Mouse (Mus musculus) MEL (cell line): ENCODE measurements around the gene Ptpdc1.

ENCODE experiments used
- BHLHE40 ChIP-seq: IDR thresholded peaks from 2 replicates; pipeline ENCODE4 v1.6.1; 2012; ENCODE audit warnings: low read depth, mild to moderate bottlenecking, inconsistent platforms, low read length, improper control_type of control experiment, borderline replicate concordance
- CHD1 ChIP-seq: IDR thresholded peaks from 2 replicates; pipeline ENCODE4 v1.6.1; 2012; ENCODE audit warnings: low read depth, mild to moderate bottlenecking, inconsistent platforms, low read length, improper control_type of control experiment
- CHD2 ChIP-seq: IDR thresholded peaks from 2 replicates; pipeline ENCODE4 v1.6.1; 2011; ENCODE audit warnings: low read length, improper control_type of control experiment
- CTCF ChIP-seq, 3 experiments: IDR thresholded peaks in 2 of 3; conservative IDR thresholded peaks in 1 of 3; 2 replicates each; pipeline ENCODE4 v1.5.1; 2011 to 2012; ENCODE audit warnings: low read length in 3 of 3, low read depth in 2 of 3, mild to moderate bottlenecking in 2 of 3, improper control_type of control experiment in 1 of 3, inconsistent platforms in 1 of 3, mixed read lengths in 1 of 3, moderate library complexity in 1 of 3; ENCODE audit not compliant: control insufficient read depth in 1 of 3, insufficient read depth in 1 of 3, poor library complexity in 1 of 3, severe bottlenecking in 1 of 3
- EP300 ChIP-seq, 2 experiments: IDR thresholded peaks; 2 replicates each; pipeline ENCODE4 v1.6.1; 2011; ENCODE audit warnings: improper control_type of control experiment in 2 of 2, low read length in 2 of 2, low read depth in 1 of 2, mild to moderate bottlenecking in 1 of 2
- GATA1 ChIP-seq: IDR thresholded peaks from 2 replicates; pipeline ENCODE4 v1.6.1; 2011; ENCODE audit warnings: low read depth, low read length, improper control_type of control experiment
- KAT2A ChIP-seq: conservative IDR thresholded peaks from 2 replicates; pipeline ENCODE4 v1.6.1; 2012; ENCODE audit warnings: low read depth, low read length, improper control_type of control experiment, inconsistent platforms
- MYC ChIP-seq: IDR thresholded peaks from 2 replicates; pipeline ENCODE4 v1.6.1; 2011; ENCODE audit warnings: low read depth, mild to moderate bottlenecking, low read length, improper control_type of control experiment, moderate library complexity
- POLR2A ChIP-seq, 2 experiments: IDR thresholded peaks; 2 replicates each; pipeline ENCODE4 v1.6.1; 2011 to 2012; ENCODE audit warnings: low read length in 2 of 2, mild to moderate bottlenecking in 2 of 2, control low read depth in 1 of 2, improper control_type of control experiment in 1 of 2, low read depth in 1 of 2, moderate library complexity in 1 of 2; ENCODE audit not compliant: control insufficient read depth in 1 of 2, insufficient read depth in 1 of 2, poor library complexity in 1 of 2
- SIN3A ChIP-seq: IDR thresholded peaks from 2 replicates; pipeline ENCODE4 v1.6.1; 2012; ENCODE audit warnings: low read length, improper control_type of control experiment, inconsistent platforms
- TBP ChIP-seq: IDR thresholded peaks from 2 replicates; pipeline ENCODE4 v1.8.0; 2011; ENCODE audit warnings: low read depth, low read length, improper control_type of control experiment
- ZC3H11A ChIP-seq: IDR thresholded peaks from 2 replicates; pipeline ENCODE4 v1.6.1; 2012; ENCODE audit warnings: low read depth, mild to moderate bottlenecking, inconsistent platforms, low read length, improper control_type of control experiment
- ZMIZ1 ChIP-seq: IDR thresholded peaks from 2 replicates; pipeline ENCODE4 v1.6.1; 2012; ENCODE audit warnings: low read depth, mild to moderate bottlenecking, inconsistent platforms, low read length, improper control_type of control experiment, moderate library complexity
- ZNF384 ChIP-seq: IDR thresholded peaks from 2 replicates; pipeline ENCODE4 v1.6.1; 2012; ENCODE audit warnings: low read depth, mild to moderate bottlenecking, inconsistent platforms, low read length, improper control_type of control experiment

- TF ChIP-seq CTCF (IDR thresholded peaks at IDR 0.05 in 2 of 3, conservative IDR thresholded peaks at IDR 0.05 in 1 of 3; ENCODE audit: control insufficient read depth in 1 of 3, insufficient read depth in 1 of 3, low read depth in 2 of 3, low read length in 3 of 3, poor library complexity in 1 of 3, severe bottlenecking in 1 of 3) (no peak), POLR2A (IDR thresholded peaks at IDR 0.05; ENCODE audit: control insufficient read depth in 1 of 2, insufficient read depth in 1 of 2, low read depth in 1 of 2, low read length in 2 of 2, poor library complexity in 1 of 2) (no peak), MYC (no peak), BHLHE40 (no peak), EP300 (IDR thresholded peaks at IDR 0.05; ENCODE audit: low read depth in 1 of 2, low read length in 2 of 2) (no peak), CHD1 (no peak), ZC3H11A (no peak), SIN3A (no peak), GATA1 (no peak), ZNF384 (no peak), ZMIZ1 (no peak), KAT2A (no peak), TBP (no peak), CHD2 (no peak)
Observed at GRCm38 (mm10) chr13:48571298-48571697, 54.2 kb downstream of the Ptpdc1 start.
